Mouse (Mus musculus) T-helper 17 cell (primary cell): ENCODE results near the gene Gjc3.
"Not testable (repeated sequence)": the region's sequence is repeated elsewhere in the genome, so short reads cannot be mapped to it uniquely, and the experiment has no call there.

Source experiments
- in situ Hi-C, 2 experiments: fragments of 300-600 bp; cut with MboI, MseI; formaldehyde crosslinking; loops; 1 replicate in 1 of 2; 2 replicates in 1 of 2; pipeline ENCODE4 v1.15.1; 2025; ENCODE audit warnings: high pct_unique_total_duplicates in 2 of 2

The Gjc3 gene

DNA sequence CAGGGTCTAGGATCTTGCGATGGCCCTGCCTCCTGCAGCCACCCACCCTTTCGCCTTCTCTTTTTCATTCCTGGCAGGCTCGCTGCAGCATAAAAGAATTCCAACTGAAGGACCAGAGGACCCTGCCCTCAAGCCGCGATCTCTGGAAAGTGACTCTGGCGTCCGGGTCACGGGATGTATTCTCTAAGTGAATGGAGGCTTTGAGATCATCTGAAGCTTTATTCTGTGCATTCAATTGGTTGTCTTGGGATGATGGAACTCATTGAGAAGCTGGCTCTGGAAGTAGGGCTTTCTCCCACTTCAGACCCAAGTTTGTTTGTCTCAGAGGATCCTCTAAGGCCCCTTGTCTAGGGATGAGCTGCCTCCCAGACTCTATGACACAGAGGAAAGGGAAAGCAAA lies at the start of gene Gjc3:
Gjc3 (minus strand) TSS at position 154 of the 400 bp plus-strand sequence.
- in situ Hi-C loops, result no loop called here

DNA sequence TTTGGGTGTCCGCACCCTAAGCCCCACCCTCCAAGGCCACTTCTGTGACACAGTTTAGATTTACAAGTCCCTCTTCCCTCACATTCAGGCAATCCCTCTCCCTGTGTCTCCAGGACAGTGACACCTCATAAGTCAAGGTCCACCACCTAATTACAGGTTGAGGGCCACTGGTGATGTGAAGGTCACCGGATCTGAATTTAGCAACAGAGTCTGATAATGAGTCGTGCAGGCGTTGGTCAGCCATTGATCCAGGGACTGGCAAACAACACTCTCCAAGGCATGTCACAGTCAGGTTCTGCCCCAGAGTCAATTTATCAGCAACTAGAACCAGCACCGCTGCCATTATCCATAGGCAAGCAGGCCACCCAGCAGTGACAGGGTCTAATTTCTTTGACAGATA lies 49.5 kb upstream of the Gjc3 start:
- in situ Hi-C loops, result loop anchor here in 1 of 2 experiments (5.0 kb wide), 1 partner anchor 40 kb away; the partner anchor contains the start of gene Smok3c

GRCm38 (mm10) chr5:138009437-138009836 lies 46.5 kb upstream of the Gjc3 start:
- in situ Hi-C loops, result no loop called here

DNA sequence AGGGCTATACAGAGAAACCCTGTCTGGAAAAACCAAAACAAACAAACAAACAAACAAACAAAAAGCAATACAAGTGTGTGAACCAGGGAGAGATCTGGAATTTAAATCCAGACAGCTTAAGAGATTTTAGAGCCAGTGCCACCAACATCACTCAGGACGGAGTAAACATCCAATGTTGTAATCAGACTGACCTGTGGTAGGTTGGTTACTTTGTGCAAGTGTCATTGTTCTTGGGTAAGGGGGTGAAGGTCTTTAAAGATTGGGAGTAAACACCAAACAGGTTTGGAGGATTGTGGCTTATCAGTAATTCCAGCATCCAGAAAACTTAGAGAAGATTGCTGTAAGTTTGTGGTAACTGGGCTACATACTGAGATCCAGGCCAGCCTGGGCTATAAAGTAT lies 23.5 kb upstream of the Gjc3 start:
- in situ Hi-C loops, result no loop called here

GRCm38 (mm10) chr5:137981300-137981699 lies 18.4 kb upstream of the Gjc3 start, which contains the start of gene Azgp1:
Azgp1 (plus strand) TSS chr5:137981520.
- in situ Hi-C loops, result no loop called here

- in situ Hi-C loops, result no loop called here
These were observed 16.2 kb upstream of the Gjc3 start for GRCm38 (mm10) chr5:137979081-137979480.

- in situ Hi-C loops, result no loop called here
These were observed 14.4 kb upstream of the Gjc3 start for GRCm38 (mm10) chr5:137977291-137977690.

GRCm38 (mm10) chr5:137975434-137975833 lies 12.5 kb upstream of the Gjc3 start:
- in situ Hi-C loops, result no loop called here

- in situ Hi-C loops, result no loop called here
These were observed 11.8 kb upstream of the Gjc3 start for GRCm38 (mm10) chr5:137974724-137975123.

- in situ Hi-C loops, result no loop called here
These were observed 10.8 kb upstream of the Gjc3 start for GRCm38 (mm10) chr5:137973738-137974137.

DNA sequence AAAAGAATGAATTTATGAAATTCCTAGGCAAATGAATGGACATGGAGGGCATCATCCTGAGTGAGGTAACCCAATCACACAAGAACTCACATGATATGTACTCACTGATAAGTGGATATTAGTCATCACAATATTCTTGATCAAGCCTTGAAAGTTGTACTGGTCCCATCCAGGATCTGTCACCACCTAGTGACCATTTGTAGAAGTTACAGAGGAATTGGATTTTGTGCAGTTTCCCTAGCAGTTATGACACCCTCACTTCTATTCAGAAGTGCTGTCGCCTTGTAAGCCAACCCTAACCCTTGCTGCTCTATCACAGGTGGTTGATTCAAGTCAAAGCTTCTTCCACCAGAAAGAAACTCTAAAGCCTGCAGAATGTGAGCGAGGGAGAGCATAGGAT lies 10.3 kb upstream of the Gjc3 start:
- in situ Hi-C loops, result no loop called here

- in situ Hi-C loops, result no loop called here
These were observed 3.6 kb upstream of the Gjc3 start for GRCm38 (mm10) chr5:137966492-137966891.

GRCm38 (mm10) chr5:137956404-137956803 lies 6.5 kb downstream of the Gjc3 start:
- in situ Hi-C loops, result no loop called here

- in situ Hi-C loops, result no loop called here
These were observed 11.7 kb downstream of the Gjc3 start for GRCm38 (mm10) chr5:137951218-137951617.

DNA sequence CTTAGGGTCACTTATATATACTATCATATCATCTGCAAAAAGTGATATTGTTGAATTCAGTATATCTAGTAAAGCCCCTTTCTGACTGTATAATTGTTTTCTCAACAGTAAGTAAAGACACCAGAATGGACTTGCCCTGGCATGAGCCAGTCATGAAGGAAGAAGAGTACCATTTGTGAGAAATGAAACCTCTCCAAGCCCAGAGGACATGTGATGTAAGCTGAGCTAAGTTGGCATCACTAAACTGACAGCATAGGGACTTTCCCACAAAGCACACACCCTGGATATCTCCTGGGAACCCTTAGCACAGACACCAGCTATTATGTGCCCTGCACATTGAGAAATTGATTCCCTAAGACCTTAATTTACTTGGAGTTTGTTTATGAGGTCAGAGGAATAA lies 15.6 kb downstream of the Gjc3 start:
- in situ Hi-C loops, result no loop called here

GRCm38 (mm10) chr5:137943133-137943532 lies 19.8 kb downstream of the Gjc3 start:
- in situ Hi-C loops, result no loop called here

- in situ Hi-C loops, result no loop called here
These were observed 21.9 kb downstream of the Gjc3 start for GRCm38 (mm10) chr5:137940948-137941347.

DNA sequence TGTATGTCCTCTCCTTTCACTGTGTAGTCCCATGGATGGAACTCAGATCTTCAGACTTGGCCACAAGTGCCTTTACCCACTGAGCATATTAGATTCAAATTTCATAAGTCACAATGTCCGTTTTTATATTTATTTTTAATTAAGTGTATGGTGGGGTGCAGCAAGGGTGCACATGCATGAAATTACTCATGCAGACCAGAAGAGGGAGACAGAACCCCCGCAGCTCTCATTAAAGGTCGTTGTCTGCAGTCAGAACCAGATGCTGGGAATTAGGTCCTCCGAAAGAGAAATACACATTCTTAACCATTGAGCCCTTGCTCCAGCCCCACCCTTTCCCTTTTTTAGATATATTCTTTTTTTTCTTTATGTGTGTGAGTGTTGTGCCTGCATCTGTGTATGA lies 25.7 kb downstream of the Gjc3 start:
- in situ Hi-C loops, result no loop called here

DNA sequence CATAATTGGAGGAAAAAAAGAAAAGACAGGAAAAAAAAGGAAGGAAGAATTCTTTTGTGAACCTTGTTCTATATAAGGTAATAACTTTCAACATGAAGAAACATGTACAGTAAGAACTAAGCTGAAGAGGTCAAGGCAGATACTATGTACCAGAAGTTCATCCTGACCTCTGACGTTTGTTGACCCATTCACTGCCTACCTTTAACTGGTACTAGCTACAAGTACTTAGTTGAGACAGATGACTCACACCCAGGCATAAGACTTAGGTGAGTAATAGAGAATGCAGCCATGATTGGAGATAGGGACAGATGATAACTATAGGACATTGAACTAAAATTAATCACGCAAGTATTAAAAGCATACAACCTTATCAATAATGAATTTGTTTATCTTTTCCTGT lies 26.4 kb downstream of the Gjc3 start:
- in situ Hi-C loops, result no loop called here

DNA sequence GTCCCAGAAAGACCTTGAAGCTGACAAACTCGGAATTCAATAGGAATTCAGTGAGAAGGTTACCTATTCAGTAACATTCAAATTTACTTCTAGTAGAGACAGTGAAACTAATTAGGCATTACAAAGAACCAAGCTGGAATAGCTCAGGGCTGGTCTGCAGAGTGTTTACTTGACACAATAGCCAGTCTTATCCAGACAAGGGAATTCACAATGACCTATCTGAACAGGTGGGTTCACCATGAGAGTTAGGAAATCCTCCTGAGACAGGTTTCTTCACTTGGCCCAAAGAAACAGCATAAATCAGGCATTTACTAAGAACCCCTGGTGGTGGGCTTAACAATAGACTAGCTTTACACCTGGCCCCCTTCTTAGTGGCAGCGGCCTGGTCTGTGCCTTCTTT lies 29.0 kb downstream of the Gjc3 start:
- in situ Hi-C loops, result not testable (repeated sequence)

GRCm38 (mm10) chr5:137928439-137928838 lies 34.5 kb downstream of the Gjc3 start:
- in situ Hi-C loops, result no loop called here

DNA sequence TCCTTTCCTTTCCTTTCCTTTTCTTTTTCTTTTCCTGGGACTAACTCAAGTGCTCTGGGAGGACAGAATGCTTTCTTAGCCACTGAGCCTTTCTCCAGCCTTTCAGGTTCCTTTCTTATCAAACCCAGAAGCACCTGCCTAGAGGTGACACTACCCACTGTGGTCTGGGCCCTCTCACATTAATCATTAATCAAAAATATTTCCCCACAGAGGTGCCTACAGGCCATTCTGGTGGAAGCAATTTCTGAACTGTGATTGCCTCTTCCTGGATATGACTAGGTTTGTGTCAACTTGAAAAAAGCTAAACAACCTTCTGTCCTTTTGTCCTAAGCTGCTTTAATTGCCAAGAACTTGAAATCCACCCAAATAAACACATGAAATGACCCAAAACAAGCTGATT lies 40.7 kb downstream of the Gjc3 start:
- in situ Hi-C loops, result no loop called here

GRCm38 (mm10) chr5:137921532-137921931 lies 41.4 kb downstream of the Gjc3 start, which contains the start of gene Cyp3a13:
Cyp3a13 (minus strand) TSS chr5:137921619.
- in situ Hi-C loops, result no loop called here

GRCm38 (mm10) chr5:137915550-137915949 lies 47.3 kb downstream of the Gjc3 start:
- in situ Hi-C loops, result no loop called here
